ENCODE assay signal across 20 mouse cellular contexts in the genomic region with DNA sequence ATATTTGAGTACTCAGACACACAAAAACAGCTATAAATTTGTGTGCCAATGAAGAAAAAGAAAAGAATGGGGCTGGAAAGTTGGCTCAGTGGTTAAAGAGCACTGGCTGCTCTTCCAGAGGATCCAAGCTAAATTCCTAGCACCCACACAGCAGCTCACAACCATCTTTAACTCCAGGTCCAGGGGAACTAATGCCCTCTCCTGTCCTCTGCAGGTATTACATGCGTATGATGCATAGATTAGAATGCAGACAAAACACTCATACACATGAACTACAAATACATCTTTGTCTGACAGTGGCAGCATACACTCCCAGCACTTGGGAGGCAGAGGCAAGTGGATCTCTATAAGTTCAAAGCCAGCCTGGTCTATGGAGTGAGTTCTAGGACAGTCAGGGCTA. TPM values are rescaled to one million over a fixed set of nuclear protein-coding genes. Genes with fewer than 3 reads are reported as not detected.
DNase-seq lines count a peak whose midpoint lies in the region; ATAC-seq and TF ChIP-seq lines count a peak whose summit lies in the region.
"Had no signal": no experiment of that assay in that cellular context is flagged by ENCODE, and none has a peak within 500 bp of the region (broad histone marks: within the 10 kb centered on the region; RNA-seq: fewer than 3 reads in every experiment).

No protein-coding gene starts in this region.

- DNase-seq in heart, adult 11 months = peak; percentile 66
- DNase-seq in liver, postnatal 0 days = no peak
- no peak for DNase-seq in liver, embryonic 11.5 days (ENCODE audit: low spot score)
- no peak for DNase-seq in G1E (ENCODE audit: low spot score)
- DNase-seq in naive thymus-derived CD4-positive, alpha-beta T cell, adult 2 months (ENCODE audit: low read depth) = peak; percentile 47
- DNase-seq in thymus, adult 2 months = no peak
- DNase-seq in limb, embryonic 10.5 days (ENCODE audit: low spot score) = no peak
- DNase-seq: adrenal gland, adult 2 months; B cell, adult 2 months; cerebellum, adult 8-10 months; kidney, adult 11 months; left cerebral cortex, postnatal 4 days; midbrain, embryonic 14.5 days; right cerebral cortex, postnatal 4 days; thymus, postnatal 14 days had no signal

- ATAC-seq in heart, embryonic 12.5 days (ENCODE audit: insufficient number of reproducible peaks, low FRiP score) = no peak
- ATAC-seq in liver, postnatal 0 days = no peak
- ATAC-seq in liver, embryonic 11.5 days (replicated peaks; ENCODE audit: low FRiP score) = no peak
- ATAC-seq in G1E (ENCODE audit: extremely low read depth, insufficient number of reproducible peaks, low FRiP score, poor library complexity, severe bottlenecking) = no peak
- ATAC-seq: forebrain, embryonic 14.5 days; liver, embryonic 12.5 days had no signal

- TF ChIP-seq CTCF in liver, postnatal 0 days (IDR thresholded peaks at IDR 0.05; ENCODE audit: low read depth) = peak; percentile 44; the same call in 1 of the 2 replicates
- 0 out of 2 replicates have a peak, but pooled peaks have one; percentile 16 for TF ChIP-seq CTCF in G1E (IDR thresholded peaks at IDR 0.05; ENCODE audit: low read depth, low read length)
- no peak for TF ChIP-seq CTCF in thymus, adult 2 months (IDR thresholded peaks at IDR 0.05; ENCODE audit: borderline replicate concordance, control insufficient read depth, extremely low read depth, insufficient read depth, low read length, poor library complexity)

- peaks cover 14% of the 10 kb centered on the region; the same call in 1 of the 2 replicates for H3K27me3 ChIP-seq in heart, embryonic 12.5 days (replicated peaks)
- H3K27me3 ChIP-seq in liver, postnatal 0 days (ENCODE audit: insufficient read depth, low read length) = no peaks in the 10 kb centered on the region
- H3K27me3 ChIP-seq in liver, embryonic 11.5 days (replicated peaks; ENCODE audit: control insufficient read depth, insufficient read depth, low read length) = no peaks in the 10 kb centered on the region
- H3K27me3 ChIP-seq in G1E (ENCODE audit: insufficient read depth, low read length) = no peaks in the 10 kb centered on the region
- no peaks in the 10 kb centered on the region for H3K27me3 ChIP-seq in thymus, adult 2 months (ENCODE audit: control insufficient read depth, insufficient read depth, low read length)
- no peaks in the 10 kb centered on the region for H3K27me3 ChIP-seq in limb, embryonic 10.5 days (ENCODE audit: low read depth, poor library complexity, severe bottlenecking)
- H3K27me3 ChIP-seq: liver, embryonic 12.5 days had no signal

- H3K9ac ChIP-seq in heart, embryonic 12.5 days = no peak overlapping the region
- H3K9ac ChIP-seq in liver, postnatal 0 days (replicated peaks) = no peak overlapping the region
- H3K9ac ChIP-seq in liver, embryonic 11.5 days (ENCODE audit: low read depth, low read length) = no peak overlapping the region
- H3K9ac ChIP-seq: heart, embryonic 13.5 days; hindbrain, embryonic 14.5 days; liver, embryonic 12.5 days had no signal

- no peak for TF ChIP-seq EP300 in liver, postnatal 0 days (IDR thresholded peaks at IDR 0.05; ENCODE audit: low read depth)

- peaks cover 32% of the 10 kb centered on the region for H3K4me1 ChIP-seq in heart, embryonic 12.5 days (replicated peaks)
- H3K4me1 ChIP-seq in liver, postnatal 0 days (ENCODE audit: insufficient read depth) = peaks cover 37% of the 10 kb centered on the region
- H3K4me1 ChIP-seq in liver, embryonic 11.5 days (replicated peaks; ENCODE audit: control insufficient read depth, insufficient read depth, low read length) = peaks cover 31% of the 10 kb centered on the region
- peaks cover 86% of the 10 kb centered on the region for H3K4me1 ChIP-seq in G1E (ENCODE audit: insufficient read depth, low read depth, low read length)
- H3K4me1 ChIP-seq in thymus, adult 2 months (replicated peaks; ENCODE audit: control insufficient read depth, insufficient read depth, low read length) = peaks cover 17% of the 10 kb centered on the region
- peaks cover 37% of the 10 kb centered on the region for H3K4me1 ChIP-seq in limb, embryonic 10.5 days

- 98% methylated on average over 1 of the region's 1 CpGs for WGBS in heart, embryonic 12.5 days
- WGBS in liver, postnatal 0 days (ENCODE audit: insufficient replicate concordance) = 100% methylated on average over 1 of the region's 1 CpGs
- 97% methylated on average over 1 of the region's 1 CpGs for WGBS in liver, embryonic 11.5 days
- WGBS in thymus, adult 2 months = 100% methylated on average over 1 of the region's 1 CpGs
- WGBS in limb, embryonic 10.5 days = 97% methylated on average over 1 of the region's 1 CpGs

- H3K9me3 ChIP-seq in heart, embryonic 12.5 days (replicated peaks) = peaks cover 3% of the 10 kb centered on the region
- H3K9me3 ChIP-seq in liver, postnatal 0 days (ENCODE audit: low read length) = no peaks in the 10 kb centered on the region
- peaks cover 3% of the 10 kb centered on the region; the same call in 1 of the 2 replicates for H3K9me3 ChIP-seq in liver, embryonic 11.5 days (ENCODE audit: control insufficient read depth, low read length)
- peaks cover 3% of the 10 kb centered on the region for H3K9me3 ChIP-seq in G1E (replicated peaks)
- no peaks in the 10 kb centered on the region for H3K9me3 ChIP-seq in limb, embryonic 10.5 days (replicated peaks)
- H3K9me3 ChIP-seq: heart, embryonic 13.5 days; liver, embryonic 12.5 days had no signal

- no peak for TF ChIP-seq POLR2A in thymus, adult 2 months (IDR thresholded peaks at IDR 0.05; ENCODE audit: control insufficient read depth, extremely low read depth, insufficient read depth, low read length, poor library complexity)

- no peak overlapping the region for H3K4me3 ChIP-seq in heart, embryonic 12.5 days
- H3K4me3 ChIP-seq in liver, postnatal 0 days (ENCODE audit: low read depth, low read length) = no peak overlapping the region
- H3K4me3 ChIP-seq in liver, embryonic 11.5 days (ENCODE audit: low read depth, low read length) = no peak overlapping the region
- no peak overlapping the region for H3K4me3 ChIP-seq in G1E (ENCODE audit: low read depth, low read length)
- H3K4me3 ChIP-seq in thymus, adult 2 months (ENCODE audit: control insufficient read depth, insufficient read depth, low read length) = no peak overlapping the region
- no peak overlapping the region for H3K4me3 ChIP-seq in limb, embryonic 10.5 days
- H3K4me3 ChIP-seq: heart, embryonic 13.5 days; liver, embryonic 12.5 days had no signal

- H3K36me3 ChIP-seq in heart, embryonic 12.5 days = peaks cover 22% of the 10 kb centered on the region
- peaks cover 19% of the 10 kb centered on the region for H3K36me3 ChIP-seq in liver, postnatal 0 days (replicated peaks; ENCODE audit: insufficient read depth, low read length)
- H3K36me3 ChIP-seq in liver, embryonic 11.5 days (ENCODE audit: control insufficient read depth, insufficient read depth, low read length) = peaks cover 26% of the 10 kb centered on the region
- peaks cover 51% of the 10 kb centered on the region for H3K36me3 ChIP-seq in G1E (replicated peaks)
- no peaks in the 10 kb centered on the region; the same call in 1 of the 2 replicates for H3K36me3 ChIP-seq in thymus, adult 2 months (ENCODE audit: control insufficient read depth, insufficient read depth, low read length)
- H3K36me3 ChIP-seq in limb, embryonic 10.5 days = peaks cover 34% of the 10 kb centered on the region

- no peak overlapping the region for H3K27ac ChIP-seq in heart, embryonic 12.5 days (ENCODE audit: poor library complexity, severe bottlenecking)
- H3K27ac ChIP-seq in liver, postnatal 0 days (ENCODE audit: low read depth) = no peak overlapping the region
- H3K27ac ChIP-seq in liver, embryonic 11.5 days (ENCODE audit: low read depth, low read length) = no peak overlapping the region
- H3K27ac ChIP-seq in thymus, adult 2 months (ENCODE audit: control insufficient read depth, insufficient read depth, low read length) = no peak overlapping the region
- no peak overlapping the region for H3K27ac ChIP-seq in limb, embryonic 10.5 days
- H3K27ac ChIP-seq: heart, embryonic 13.5 days; hindbrain, embryonic 14.5 days; liver, embryonic 12.5 days had no signal

- H3K4me2 ChIP-seq in heart, embryonic 12.5 days = no peak overlapping the region
- no peak overlapping the region for H3K4me2 ChIP-seq in liver, postnatal 0 days (ENCODE audit: low read depth, low read length)
- H3K4me2 ChIP-seq in liver, embryonic 11.5 days = no peak overlapping the region
- H3K4me2 ChIP-seq: heart, embryonic 13.5 days; hindbrain, embryonic 14.5 days; liver, embryonic 12.5 days had no signal

RNA-seq across cellular contexts. Expression of a gene that starts 3.6 kb away (rescaled TPM):
- polyA plus RNA-seq in heart, embryonic 12.5 days (2016; fragmentation: Nextera tagmentation; extraction: Ambion mirVana) = 11.1 and 12.5 TPM in 2 replicates
- polyA plus RNA-seq in liver, postnatal 0 days (2015; fragmentation: Nextera tagmentation; extraction: Ambion mirVana) = 15.9 and 17.8 TPM in 2 replicates
- polyA plus RNA-seq in liver, embryonic 11.5 days (2014; fragmentation: Nextera tagmentation; extraction: Ambion mirVana) = 32.1 and 33.4 TPM in 2 replicates
- total RNA-seq in G1E (2014; fragmentation: Nextera tagmentation) (25.5 and 27.1 TPM in 2 replicates), G1E (2017) (38.7 and 44.4 TPM in 2 replicates)
- 7.0 and 10.8 TPM in 2 replicates for polyA plus RNA-seq in G1E (2012)
- polyA plus RNA-seq in thymus, adult 2 months (2012; rRNA removed) = 24.6 and 25.4 TPM in 2 replicates
- polyA plus RNA-seq in limb, embryonic 10.5 days (2016; fragmentation: Nextera tagmentation; extraction: Ambion mirVana) = 15.9 and 18.0 TPM in 2 replicates

RNA-seq across cellular contexts. Expression of a gene that starts 5.9 kb away (rescaled TPM):
- 62.9 and 67.1 TPM in 2 replicates for polyA plus RNA-seq in heart, embryonic 12.5 days (2016; fragmentation: Nextera tagmentation; extraction: Ambion mirVana)
- 21.5 and 23.4 TPM in 2 replicates for polyA plus RNA-seq in liver, postnatal 0 days (2015; fragmentation: Nextera tagmentation; extraction: Ambion mirVana)
- 89.9 and 105 TPM in 2 replicates for polyA plus RNA-seq in liver, embryonic 11.5 days (2014; fragmentation: Nextera tagmentation; extraction: Ambion mirVana)
- total RNA-seq in G1E (2014; fragmentation: Nextera tagmentation) (114 and 122 TPM in 2 replicates), G1E (2017) (96.4 and 103 TPM in 2 replicates)
- polyA plus RNA-seq in G1E (2012) = 12.6 and 19.4 TPM in 2 replicates
- polyA plus RNA-seq in thymus, adult 2 months (2012; rRNA removed) = 19.1 and 24.1 TPM in 2 replicates
- polyA plus RNA-seq in limb, embryonic 10.5 days (2016; fragmentation: Nextera tagmentation; extraction: Ambion mirVana) = 110 and 125 TPM in 2 replicates

Comparison
In these comparisons a context has a peak if more than half of its experiments do, and no peak if none do; other contexts are left out.
1. DNase-seq: peak in heart, adult 11 months (single experiment) and naive thymus-derived CD4-positive, alpha-beta T cell, adult 2 months (single experiment); none in liver, postnatal 0 days (single experiment), liver, embryonic 11.5 days (single experiment), G1E (single experiment), thymus, adult 2 months (single experiment) and limb, embryonic 10.5 days (single experiment).